Mouse (Mus musculus): ENCODE measurements around the gene Vps13a.
"Not testable (repeated sequence)": the region's sequence is repeated elsewhere in the genome, so short reads cannot be mapped to it uniquely, and the experiment has no call there.

Vps13a gene

GRCm38 (mm10) chr19:16780790-16781384 is at the start of gene Vps13a:
Vps13a (minus strand) TSS chr19:16780933.
- peak; percentile 79 for DNase-seq (ENCODE audit: low read depth, low spot score)

- DNase-seq (ENCODE audit: low read depth, low spot score) = no peak
Measured at GRCm38 (mm10) chr19:16827657-16828056, 46.9 kb upstream of the Vps13a start.

- DNase-seq (ENCODE audit: low read depth, low spot score) = no peak
Measured at GRCm38 (mm10) chr19:16825228-16825627, 44.5 kb upstream of the Vps13a start.

DNA sequence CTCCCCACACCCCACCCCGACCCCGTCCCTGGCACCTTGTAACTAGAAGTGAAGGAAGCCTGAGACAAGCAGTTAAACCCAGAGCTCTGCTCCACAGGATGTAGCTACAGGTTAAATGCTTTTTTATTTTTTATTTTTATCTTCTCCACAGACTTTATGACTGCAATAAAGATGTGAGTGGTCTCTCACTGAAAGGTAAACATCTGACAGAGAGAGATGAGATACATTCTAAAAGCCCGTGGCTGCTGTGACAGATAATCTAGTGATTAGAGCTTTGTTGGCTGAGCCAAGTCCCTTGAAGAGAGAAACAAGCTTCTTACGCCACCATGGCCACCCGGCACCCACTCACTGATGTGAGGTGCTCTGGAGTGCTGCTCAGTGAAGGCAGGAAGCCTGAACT is 34.1 kb upstream of the Vps13a start:
- DNase-seq (ENCODE audit: low read depth, low spot score) = no peak

DNA sequence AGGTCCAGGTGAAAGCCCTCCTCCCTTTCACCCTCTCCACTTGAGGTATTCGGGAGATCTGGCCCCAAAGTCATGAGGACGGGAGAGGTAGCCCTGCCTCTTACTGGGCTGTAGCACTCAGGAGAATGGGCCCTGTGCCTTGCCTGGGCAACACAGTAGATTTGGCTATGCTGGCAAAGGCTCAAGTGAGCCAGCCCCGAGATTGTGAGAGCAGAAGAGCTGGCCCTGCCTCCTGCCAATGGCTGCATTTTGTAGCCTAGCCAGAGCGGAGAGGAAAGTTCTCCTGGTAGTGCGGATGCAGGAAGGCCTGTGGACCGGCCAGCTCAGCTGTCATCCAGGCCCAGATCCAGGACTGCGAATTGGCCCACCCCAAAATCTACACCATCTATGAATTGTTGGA is 32.6 kb upstream of the Vps13a start:
- DNase-seq (ENCODE audit: low read depth, low spot score) = no peak

DNA sequence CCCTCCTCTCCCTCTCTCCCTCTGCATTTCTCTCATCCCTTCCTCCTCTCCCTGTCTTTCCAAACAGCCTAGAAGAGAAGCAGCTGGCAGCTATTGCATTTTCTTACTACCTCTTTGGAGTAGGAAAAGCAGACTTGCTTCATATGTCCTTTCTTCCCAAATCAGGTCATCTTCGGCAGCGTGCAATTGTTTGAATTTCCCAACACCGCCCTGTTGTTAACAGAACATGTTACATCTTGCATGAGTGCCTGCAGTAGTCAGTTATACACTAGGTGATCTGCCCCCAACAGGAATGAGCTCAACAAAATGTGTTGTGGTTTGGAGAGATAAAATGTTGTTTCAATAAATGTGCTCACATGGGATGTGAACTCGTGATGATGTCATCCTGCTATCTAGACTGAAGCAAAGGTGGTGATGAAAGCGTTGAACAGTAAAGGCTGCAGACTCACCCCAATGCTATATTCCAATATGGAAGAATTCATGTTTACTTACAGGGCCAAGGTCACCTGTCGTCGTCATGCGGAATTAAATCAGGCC is 31.4 kb upstream of the Vps13a start:
- no peak for DNase-seq (ENCODE audit: low read depth, low spot score)

DNA sequence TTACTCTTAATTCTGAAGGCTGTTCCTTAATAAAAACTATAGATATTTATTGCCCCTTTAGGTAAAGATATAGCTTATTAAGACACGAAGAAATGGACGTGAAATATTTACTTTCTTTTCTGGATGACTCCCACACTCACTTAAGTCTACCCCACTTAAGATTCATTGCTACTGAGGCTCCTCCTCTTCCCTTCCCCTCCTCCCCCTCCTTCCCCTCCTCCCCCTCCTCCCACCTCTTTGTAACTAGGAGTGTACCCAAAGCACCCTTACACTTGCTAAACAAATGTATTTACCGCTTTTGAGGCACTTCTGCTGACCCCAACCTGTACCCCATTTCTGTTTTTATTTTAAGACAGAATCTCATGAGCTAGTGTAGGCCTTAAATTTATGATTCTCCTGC is 24.4 kb upstream of the Vps13a start:
- DNase-seq (ENCODE audit: low read depth, low spot score) = no peak

GRCm38 (mm10) chr19:16804578-16804977 is 23.8 kb upstream of the Vps13a start:
- no peak for DNase-seq (ENCODE audit: low read depth, low spot score)

- DNase-seq (ENCODE audit: low read depth, low spot score) = peak; percentile 35
Measured at GRCm38 (mm10) chr19:16802707-16803106, 22.0 kb upstream of the Vps13a start.

- no peak for DNase-seq (ENCODE audit: low read depth, low spot score)
Measured at GRCm38 (mm10) chr19:16802123-16802522, 21.4 kb upstream of the Vps13a start.

- DNase-seq (ENCODE audit: low read depth, low spot score) = no peak
Measured at GRCm38 (mm10) chr19:16797923-16798322, 17.2 kb upstream of the Vps13a start.

GRCm38 (mm10) chr19:16794486-16794885 is 13.8 kb upstream of the Vps13a start:
- DNase-seq (ENCODE audit: low read depth, low spot score) = not testable (repeated sequence)

- DNase-seq (ENCODE audit: low read depth, low spot score) = no peak
Measured at GRCm38 (mm10) chr19:16789930-16790329, 9.2 kb upstream of the Vps13a start.

DNA sequence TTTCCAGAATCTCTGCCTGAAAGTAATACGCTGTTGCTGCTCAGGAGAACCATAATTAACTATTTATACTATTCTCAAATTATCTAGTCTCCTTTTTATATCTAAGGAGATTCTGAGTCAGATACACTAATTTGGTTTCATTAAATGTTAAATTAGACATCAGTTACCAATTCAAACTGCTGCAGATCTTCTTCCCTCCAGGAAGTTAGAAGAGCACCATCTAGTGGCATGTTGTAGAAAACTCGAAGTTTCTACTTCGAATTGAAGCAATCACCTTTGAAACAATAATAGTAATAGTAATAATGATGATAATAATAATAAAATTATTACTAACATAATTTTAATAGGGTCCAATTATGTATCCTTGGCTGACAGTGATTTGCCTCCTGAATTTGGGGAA is 4.1 kb upstream of the Vps13a start:
- no peak for DNase-seq (ENCODE audit: low read depth, low spot score)

DNA sequence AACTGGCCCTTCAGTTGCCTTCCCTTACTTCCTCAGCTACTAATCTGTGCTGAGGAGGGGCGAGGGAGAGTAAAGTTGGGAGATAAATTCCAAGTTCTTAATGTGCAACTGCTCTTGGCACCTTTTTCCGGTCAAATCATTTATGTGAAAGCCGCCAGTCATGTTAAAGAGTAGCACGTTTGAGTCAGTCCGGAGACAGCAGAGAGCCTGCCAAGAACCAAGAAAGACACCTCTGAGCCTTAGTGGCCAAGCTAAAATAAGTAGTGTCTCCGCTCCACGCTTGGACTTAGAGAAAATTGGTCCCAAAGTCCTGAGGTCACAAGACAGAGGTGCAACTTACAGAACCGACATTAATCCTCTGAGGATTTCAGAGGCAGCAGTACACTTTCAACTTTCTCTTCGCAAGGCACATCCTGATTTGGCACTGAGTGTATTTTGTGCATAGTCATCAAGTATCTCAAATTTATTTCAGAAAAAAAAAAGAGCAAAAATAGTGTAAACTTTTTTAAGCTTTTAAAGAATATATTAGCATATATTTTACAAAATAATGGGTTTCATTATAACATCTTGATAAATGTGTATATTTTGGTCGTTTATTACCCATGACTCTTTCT is 780 bp upstream of the Vps13a start:
- DNase-seq (ENCODE audit: low read depth, low spot score) = no peak

- no peak for DNase-seq (ENCODE audit: low read depth, low spot score)
Measured at GRCm38 (mm10) chr19:16780251-16780783, 416 bp downstream of the Vps13a start.

DNA sequence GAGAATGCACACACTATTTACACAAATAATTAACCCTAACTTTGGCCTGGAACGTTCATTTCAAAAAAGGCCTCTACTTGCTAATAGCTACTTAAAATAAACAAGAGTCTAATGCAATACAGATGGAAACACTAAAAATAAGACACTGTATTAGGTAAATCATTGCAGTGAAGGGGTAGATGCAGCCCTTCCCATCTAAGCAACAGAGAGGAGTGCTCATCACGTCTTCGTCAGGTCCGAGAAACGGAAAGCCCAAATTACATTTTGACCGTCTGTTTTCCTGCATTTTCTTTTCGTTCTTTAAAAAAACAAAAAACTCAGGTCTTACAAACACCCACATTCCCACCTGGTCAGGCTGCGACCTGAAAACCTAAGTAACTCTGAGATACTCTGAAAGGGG is 947 bp downstream of the Vps13a start:
- no peak for DNase-seq (ENCODE audit: low read depth, low spot score)

DNA sequence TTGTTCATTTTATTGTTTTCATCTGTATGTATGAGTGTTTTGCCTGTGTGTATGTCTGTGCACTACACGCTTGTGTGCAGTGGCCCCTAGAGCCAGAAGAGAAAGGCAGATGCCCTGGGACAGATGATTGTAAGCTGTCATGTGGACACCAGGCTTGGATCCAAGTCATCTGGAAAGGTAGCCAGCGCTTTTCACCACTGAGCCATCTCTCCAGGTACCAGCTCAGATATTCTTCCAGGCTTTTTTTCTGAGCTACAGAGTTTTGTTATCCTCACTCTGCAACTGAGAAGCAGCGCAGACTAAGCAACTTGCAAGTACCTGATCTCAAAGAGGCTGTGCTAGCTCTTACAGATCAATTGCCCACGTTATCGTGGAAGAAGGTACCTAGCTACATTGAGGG is 1.5 kb downstream of the Vps13a start:
- no peak for DNase-seq (ENCODE audit: low read depth, low spot score)

GRCm38 (mm10) chr19:16778578-16778977 is 2.2 kb downstream of the Vps13a start:
- no peak for DNase-seq (ENCODE audit: low read depth, low spot score)

GRCm38 (mm10) chr19:16777901-16778300 is 2.8 kb downstream of the Vps13a start:
- no peak for DNase-seq (ENCODE audit: low read depth, low spot score)

GRCm38 (mm10) chr19:16777391-16777790 is 3.3 kb downstream of the Vps13a start:
- DNase-seq (ENCODE audit: low read depth, low spot score) = not testable (repeated sequence)

GRCm38 (mm10) chr19:16773237-16774016 is 7.3 kb downstream of the Vps13a start:
- DNase-seq (ENCODE audit: low read depth, low spot score) = no peak
